Mouse (Mus musculus) c-Kit-positive CD71-negative TER-119-negative erythroid progenitor cells, embryonic 14.5 days (primary cell): ENCODE data around the gene Slc25a13.

Source experiments
- DNase-seq: peaks from one replicate; pipeline ENCODE4 v3.0.0-alpha.2; 2013; ENCODE audit warnings: low read depth

The Slc25a13 gene

GRCm38 (mm10) chr6:6216507-6217285 lies at the start of gene Slc25a13:
Gene Slc25a13, minus strand, starts transcription at chr6:6217173.
- DNase-seq: peak; percentile 45

DNA sequence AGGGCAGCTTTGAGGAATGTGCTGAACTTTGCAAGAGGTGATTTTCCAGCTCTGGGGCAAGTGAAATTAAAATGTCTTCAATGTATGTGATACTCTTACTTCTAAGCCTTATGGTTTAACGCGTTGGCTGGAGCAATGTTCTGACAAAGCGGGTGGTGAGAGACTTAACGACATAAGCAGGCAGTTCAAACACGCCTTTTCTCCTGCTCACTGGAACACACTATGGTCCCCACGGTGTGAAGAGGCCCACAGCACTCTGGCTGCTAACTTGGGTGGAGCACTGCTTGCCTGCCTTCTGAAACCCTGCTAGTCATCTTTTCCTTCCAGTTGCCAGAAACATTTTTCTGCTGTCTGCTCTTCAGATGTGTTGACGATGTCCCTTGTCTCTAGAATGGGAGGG lies 48.8 kb upstream of the Slc25a13 start:
- no peak for DNase-seq

DNA sequence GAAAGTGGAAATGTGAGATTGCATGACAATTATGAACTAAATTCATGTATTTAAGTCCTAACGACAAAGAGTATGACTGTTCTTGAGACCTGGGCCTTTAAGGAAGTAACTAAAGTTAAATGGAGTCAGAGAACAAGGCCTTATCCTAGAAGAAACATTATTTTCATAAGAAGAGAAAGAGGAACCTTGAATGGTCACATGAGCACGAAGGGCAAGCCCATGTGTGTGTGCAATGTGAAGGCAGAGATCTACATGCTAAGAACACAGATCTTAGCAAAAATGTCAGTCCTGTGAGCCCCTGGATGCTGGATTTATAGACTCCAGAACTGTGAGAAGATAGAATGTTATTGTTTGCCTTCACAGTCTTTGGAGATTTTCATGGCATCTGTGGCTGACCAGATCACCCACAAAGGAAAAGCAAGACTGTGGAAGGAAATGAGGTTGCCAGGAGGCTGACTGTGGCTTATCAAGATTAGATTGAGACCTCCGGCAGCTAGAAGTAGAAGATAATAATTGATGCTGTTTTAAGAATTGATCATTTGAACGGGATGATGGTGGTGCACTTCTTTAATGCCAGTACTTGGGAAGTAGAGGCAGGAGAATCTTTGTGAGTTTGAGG lies 46.4 kb upstream of the Slc25a13 start:
- no peak for DNase-seq

GRCm38 (mm10) chr6:6260917-6261316 lies 43.9 kb upstream of the Slc25a13 start:
- DNase-seq: no peak

DNA sequence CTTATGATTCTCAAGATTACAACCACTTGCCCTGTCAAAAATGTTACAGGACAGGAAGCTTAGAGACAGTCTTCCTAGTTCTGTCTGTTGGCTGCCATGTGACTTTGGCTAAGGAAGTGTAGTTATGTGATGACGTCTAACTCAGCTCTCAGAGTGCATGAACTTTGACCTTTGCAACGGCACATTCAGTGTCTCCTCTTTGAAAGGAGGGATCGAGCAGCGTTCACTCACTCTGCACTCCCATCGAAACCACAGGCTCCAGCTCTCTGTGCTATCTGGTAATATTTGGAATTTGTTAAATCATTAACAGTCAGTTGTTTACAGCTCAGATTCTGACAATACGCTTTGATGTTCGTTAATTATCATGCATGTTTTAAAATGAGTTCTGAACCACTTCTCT lies 31.5 kb upstream of the Slc25a13 start:
- DNase-seq: no peak

DNA sequence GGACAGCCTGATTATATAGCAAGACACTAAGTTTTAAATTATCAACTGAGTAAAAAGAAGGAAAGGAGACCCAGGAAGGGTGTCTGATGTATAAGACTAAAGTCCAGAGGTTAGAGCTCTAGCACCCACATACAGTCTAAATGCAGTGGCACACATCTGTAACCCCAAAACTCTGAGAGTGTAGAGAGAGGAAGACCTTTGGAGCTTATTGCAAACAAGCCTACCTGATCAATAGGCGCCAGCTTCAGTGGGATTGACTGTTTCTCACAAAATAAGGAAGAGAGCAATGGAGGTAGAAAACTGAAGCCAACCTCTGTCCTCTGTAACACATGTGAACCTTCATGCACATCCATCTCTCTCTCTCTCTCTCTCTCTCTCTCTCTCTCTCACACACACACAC lies 26.9 kb upstream of the Slc25a13 start:
- no peak for DNase-seq

- DNase-seq: no peak
These were observed 25.1 kb upstream of the Slc25a13 start for GRCm38 (mm10) chr6:6242114-6242513.

GRCm38 (mm10) chr6:6236788-6237298 lies 19.9 kb upstream of the Slc25a13 start:
- no peak for DNase-seq

GRCm38 (mm10) chr6:6230262-6230661 lies 13.3 kb upstream of the Slc25a13 start:
- DNase-seq: no peak

GRCm38 (mm10) chr6:6222721-6223120 lies 5.7 kb upstream of the Slc25a13 start:
- DNase-seq: no peak

DNA sequence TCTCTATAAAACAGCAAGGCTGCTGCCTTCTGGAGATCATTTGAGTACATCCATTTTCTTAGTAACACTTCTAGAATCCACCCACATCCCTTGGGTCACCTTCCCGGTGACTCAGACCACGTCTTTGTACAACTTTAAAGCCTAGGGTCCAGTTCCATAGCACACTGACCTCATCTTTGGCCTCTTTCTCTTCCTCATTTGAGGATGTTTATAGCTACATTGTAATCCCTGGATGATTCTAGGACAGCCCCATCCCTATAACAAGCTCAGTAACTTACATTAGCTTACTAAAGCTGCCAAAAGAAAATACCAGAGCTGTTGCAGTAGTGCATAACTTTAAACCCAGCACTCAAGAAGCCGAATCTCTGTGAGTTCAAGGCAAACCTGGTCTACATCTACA lies 3.6 kb upstream of the Slc25a13 start:
- DNase-seq: no peak

DNA sequence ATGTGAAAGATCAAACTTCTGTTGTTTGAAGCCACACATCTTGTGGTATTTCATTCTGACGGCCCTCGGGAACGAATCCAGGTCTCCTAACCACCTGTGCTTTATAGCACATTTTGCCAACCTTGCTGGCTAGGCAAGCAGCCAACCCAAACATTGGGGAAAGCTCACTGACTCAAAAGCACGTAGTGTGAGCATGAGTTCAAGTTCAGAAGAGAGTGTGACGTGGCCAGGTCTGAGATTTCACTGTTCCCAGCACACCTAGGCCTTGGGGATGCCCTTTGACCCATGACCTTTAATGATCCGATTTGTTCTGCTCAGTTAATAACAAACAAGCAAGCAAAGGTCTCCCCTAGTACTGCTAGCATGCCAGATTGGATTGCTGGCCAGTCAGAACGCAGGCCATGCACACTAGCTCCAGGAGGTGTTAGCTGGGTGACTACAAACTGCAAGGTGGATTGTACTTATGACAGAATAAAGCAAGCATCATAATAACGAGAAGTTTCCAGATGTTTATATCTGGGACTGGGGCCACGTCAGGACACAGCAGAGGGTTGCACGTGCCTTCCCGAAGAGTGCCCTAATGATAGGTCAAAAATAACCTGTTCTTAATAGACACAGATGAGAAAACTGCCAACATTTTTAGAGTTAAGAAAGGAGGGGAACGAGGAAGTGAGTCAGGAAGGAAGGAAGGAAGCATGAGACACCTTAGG lies 2.8 kb upstream of the Slc25a13 start:
- DNase-seq: no peak

DNA sequence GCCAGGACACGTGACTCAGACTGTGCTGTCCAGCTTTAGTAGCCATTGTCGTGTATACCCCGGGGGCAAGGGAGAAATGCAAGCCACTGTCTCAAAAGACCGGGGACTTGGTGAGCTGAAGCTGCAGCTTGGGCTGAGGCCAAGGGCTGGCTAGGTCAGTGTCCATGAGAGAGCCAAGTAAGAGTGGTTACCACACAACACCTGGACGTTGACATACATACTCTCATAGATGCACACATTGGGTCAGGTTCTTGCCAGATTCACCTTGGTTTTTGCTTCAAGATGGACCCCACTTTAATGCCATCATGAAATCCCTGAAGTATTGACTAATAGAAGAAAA lies 283 bp upstream of the Slc25a13 start:
- no peak for DNase-seq

DNA sequence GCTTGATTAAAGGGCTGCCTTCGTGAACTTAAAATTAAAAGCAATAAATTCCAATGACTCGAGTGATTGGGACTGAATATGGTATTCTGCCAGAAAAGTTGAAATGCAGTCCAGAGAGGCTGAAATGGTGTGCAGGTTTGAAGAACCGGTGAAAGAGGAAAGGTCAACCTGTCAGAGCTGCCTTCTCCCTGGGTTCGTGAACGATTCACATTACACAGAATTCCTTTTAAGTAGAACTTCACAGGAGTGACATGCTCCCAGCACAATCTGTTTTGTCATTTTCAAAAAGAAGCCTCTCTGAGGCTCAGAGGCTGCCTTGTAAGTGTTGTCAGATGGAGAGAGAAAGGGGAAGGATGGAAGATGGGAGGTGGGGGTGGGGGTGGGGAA lies 860 bp downstream of the Slc25a13 start:
- DNase-seq: no peak

DNA sequence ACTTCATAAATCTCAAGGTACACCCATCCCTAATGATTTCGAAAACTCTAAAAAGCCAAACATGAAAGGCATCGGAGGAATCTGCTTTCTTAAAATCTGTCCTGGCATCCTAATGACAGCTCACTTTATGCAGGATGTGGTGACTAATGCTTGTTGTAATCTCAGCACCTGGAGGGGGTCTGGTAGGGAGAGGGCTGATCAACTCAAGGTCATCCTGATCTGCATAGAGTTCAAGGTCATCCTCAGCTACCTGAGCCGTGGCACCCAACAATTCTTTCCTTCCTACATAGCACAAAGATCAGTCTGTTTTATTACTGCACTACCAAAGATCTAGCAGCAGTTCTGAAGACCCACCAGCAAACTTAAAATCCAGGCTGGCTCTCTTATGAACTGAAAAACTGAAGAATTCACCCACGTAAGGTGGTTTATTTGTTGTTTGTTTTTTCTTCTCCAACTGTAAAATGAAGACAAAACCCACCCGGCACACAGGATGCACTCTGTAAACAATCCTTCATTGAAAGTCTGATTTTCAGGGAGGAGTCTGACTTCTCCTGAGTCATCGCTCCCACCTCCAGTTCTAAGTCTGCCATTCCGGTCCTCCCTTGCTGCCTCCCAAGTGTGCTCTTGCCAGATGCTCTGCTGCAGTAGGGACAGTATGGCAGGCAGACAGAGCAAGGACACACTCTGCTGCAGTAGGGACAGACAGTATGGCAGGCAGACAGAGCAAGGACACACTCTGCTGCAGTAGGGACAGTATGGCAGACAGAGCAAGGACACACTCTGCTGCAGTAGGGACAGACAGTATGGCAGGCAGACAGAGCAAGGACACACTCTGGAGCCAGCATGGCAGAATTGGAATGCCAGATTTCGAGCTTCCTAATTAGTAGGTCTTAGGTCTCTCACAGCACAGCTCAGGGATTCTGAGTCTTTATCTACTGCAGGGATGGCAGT lies 4.3 kb downstream of the Slc25a13 start:
- DNase-seq: no peak

- DNase-seq: no peak
These were observed 5.0 kb downstream of the Slc25a13 start for GRCm38 (mm10) chr6:6211958-6212357.

- DNase-seq: no peak
These were observed 6.3 kb downstream of the Slc25a13 start for GRCm38 (mm10) chr6:6210637-6211036.

DNA sequence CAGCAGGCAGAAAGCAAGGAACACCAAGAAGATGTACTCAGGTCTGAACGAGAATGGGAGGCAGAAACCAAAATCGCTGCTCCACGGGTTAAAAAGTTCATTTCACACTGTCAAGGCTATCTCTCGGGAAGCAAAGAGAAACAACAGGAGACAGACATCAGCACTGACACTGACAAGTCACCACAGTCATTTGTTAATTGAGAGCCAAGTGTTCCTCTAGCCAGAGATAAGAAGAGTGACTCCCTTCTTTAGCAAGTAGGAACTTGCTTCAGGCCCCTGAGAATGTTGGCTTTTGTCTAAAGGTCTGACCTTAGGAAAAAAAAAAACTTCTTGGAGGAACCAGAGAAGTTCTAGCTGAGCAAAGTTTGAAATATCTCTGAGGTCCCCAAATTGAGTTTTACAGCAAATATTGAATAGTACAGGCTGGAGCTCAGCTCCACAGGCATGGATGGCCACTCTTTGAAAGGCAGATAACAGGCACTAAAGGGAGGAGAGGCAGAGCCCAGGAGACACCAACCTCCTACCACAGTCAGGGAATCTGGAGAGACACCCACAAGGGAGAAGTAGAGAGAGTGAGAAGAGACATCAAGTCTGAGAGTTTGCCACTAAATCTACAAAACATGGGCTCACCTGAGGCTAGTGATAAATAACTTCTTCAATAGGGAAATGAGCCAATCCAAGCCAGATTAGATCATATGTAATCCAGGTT lies 8.5 kb downstream of the Slc25a13 start:
- no peak for DNase-seq

GRCm38 (mm10) chr6:6207836-6208235 lies 9.1 kb downstream of the Slc25a13 start:
- no peak for DNase-seq

- DNase-seq: no peak
These were observed 9.6 kb downstream of the Slc25a13 start for GRCm38 (mm10) chr6:6207395-6207794.

GRCm38 (mm10) chr6:6205599-6206165 lies 11.3 kb downstream of the Slc25a13 start:
- no peak for DNase-seq
